Mouse (Mus musculus) limb, embryonic 14.5 days (tissue): ENCODE data around the gene Lrrc51. TPM values are rescaled to one million over a fixed set of nuclear protein-coding genes. Genes with fewer than 3 reads are reported as not detected.

Experiments
- ATAC-seq: fragments of 200-750 bp; cut with Nextera tagmentation; 2 replicates; pipeline ENCODE4 v1.8.0; 2017; ENCODE audit warnings: low read depth, moderate number of reproducible peaks, moderate TSS enrichment; ENCODE audit not compliant: low FRiP score
- DNase-seq: peaks from one replicate; pipeline ENCODE4 v3.0.0-alpha.2; 2015; ENCODE audit warnings: low spot score
- H3K27ac ChIP-seq: fragments of 300-500 bp; sonication (generic); replicated peaks from 2 replicates; pipeline ENCODE4 v1.5.1; 2014; ENCODE audit warnings: low read depth, mild to moderate bottlenecking, low read length, moderate library complexity, mixed read lengths
- H3K27me3 ChIP-seq: fragments of 300-500 bp; sonication (generic); 2 replicates; pipeline ENCODE4 v1.6.1; 2014; ENCODE audit warnings: low read length, mixed read lengths; ENCODE audit not compliant: control insufficient read depth, insufficient read depth
- H3K36me3 ChIP-seq: fragments of 300-500 bp; sonication (generic); 2 replicates; pipeline ENCODE4 v1.6.1; 2014; ENCODE audit warnings: mild to moderate bottlenecking, low read length, moderate library complexity, mixed read lengths; ENCODE audit not compliant: control insufficient read depth, insufficient read depth
- H3K4me1 ChIP-seq: fragments of 300-500 bp; sonication (generic); 2 replicates; pipeline ENCODE4 v1.6.1; 2014; ENCODE audit warnings: antibody characterized with exemption, low read length, mixed read lengths; ENCODE audit not compliant: control insufficient read depth, insufficient read depth
- H3K4me2 ChIP-seq: fragments of 300-500 bp; sonication (generic); replicated peaks from 2 replicates; pipeline ENCODE4 v1.6.1; 2014; ENCODE audit warnings: low read depth, mild to moderate bottlenecking, low read length, moderate library complexity; ENCODE audit not compliant: severe bottlenecking
- H3K4me3 ChIP-seq: fragments of 300-500 bp; sonication (generic); replicated peaks from 2 replicates; pipeline ENCODE4 v1.5.1; 2014; ENCODE audit warnings: low read length
- H3K9ac ChIP-seq: fragments of 300-500 bp; sonication (generic); 2 replicates; pipeline ENCODE4 v1.6.1; 2014; ENCODE audit warnings: mild to moderate bottlenecking, low read depth, low read length, moderate library complexity; ENCODE audit not compliant: severe bottlenecking
- H3K9me3 ChIP-seq: fragments of 300-500 bp; sonication (generic); 2 replicates; pipeline ENCODE4 v1.6.1; 2016; ENCODE audit warnings: low read length; ENCODE audit not compliant: control insufficient read depth
- POLR2A ChIP-seq: fragments of 200-500 bp; IDR thresholded peaks from 2 replicates; pipeline ENCODE4 v1.8.0; 2012; ENCODE audit warnings: inconsistent platforms, mild to moderate bottlenecking, moderate library complexity, borderline replicate concordance; ENCODE audit not compliant: insufficient read depth, insufficient read length; ENCODE audit errors: extremely low read depth
- WGBS: fragments of 180-500 bp; shearing (Covaris S2); extraction: QIAGEN DNeasy Blood & Tissue Kit; methylation state at CpG from one replicate; pipeline ENCODE4 v1.1.7; 2014; 5-methylcytosine and 5-hydroxymethylcytosine counted together
- polyA plus RNA-seq, 2 experiments: library from polyadenylated mRNA; depleted of rRNA in 1 of 2; stranded (reverse) in 1 of 2; unstranded in 1 of 2; fragments of >200 nt; fragmentation: Nextera tagmentation in 1 of 2; extraction: Ambion mirVana in 1 of 2; gene quantifications; 2 replicates each; pipeline versions ENCODE4 v1.2.1 to v1.2.3; 2012 to 2014

Gene Lrrc51
- polyA plus RNA-seq, 2 experiments = 7.5 to 11.7 TPM

DNA sequence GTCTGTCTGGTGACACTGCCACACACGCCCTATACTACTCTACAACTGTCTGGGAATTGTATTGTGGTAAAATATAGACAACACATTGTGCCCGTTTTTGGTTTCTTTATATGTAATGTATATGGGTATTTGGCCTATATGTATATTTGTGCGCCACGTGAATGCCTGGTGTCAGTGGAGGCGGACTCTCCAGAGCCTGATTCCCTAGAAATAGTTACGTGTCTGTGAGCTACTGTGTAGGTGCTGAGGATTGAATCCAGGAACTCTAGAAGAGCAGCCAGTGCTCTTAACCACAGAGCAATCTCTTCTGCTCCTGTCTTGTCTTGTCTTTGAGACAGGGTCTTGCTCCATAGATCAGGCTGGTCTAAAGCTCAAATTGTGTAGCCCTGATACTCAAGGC lies 47.4 kb downstream of the Lrrc51 start:
- Histone ChIP-seq H3K27ac (no peak overlapping the region), H3K9me3 (no peaks in the 10 kb centered on the region), H3K36me3 (no peaks in the 10 kb centered on the region), H3K4me3 (no peak overlapping the region), H3K9ac (no peak overlapping the region), H3K4me2 (no peak overlapping the region), H3K4me1 (no peaks in the 10 kb centered on the region), H3K27me3 (no peaks in the 10 kb centered on the region)
- WGBS = 82% methylated on average over 6 of the region's 6 CpGs
- no peak for ATAC-seq
- TF ChIP-seq POLR2A = no peak
- no peak for DNase-seq

DNA sequence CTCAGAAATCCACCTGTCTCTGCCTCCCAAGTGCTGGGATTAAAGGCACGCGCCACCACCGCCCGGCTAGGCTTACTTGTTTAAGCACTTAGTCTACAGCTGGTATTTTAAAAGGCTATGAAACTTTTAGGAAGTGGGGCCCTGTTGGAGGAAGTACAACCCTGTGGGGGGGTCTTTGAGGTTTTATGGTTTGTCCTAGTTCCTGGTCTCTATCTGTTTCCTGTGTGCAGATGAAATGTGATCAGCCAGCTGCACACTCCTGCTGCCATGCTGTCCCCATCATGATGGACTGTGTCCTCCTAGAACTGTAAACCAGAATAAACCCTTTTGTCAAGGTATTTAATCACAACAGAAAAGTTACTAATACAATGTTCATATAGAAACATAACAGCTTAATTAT lies 49.5 kb downstream of the Lrrc51 start:
- Histone ChIP-seq H3K4me2 (no peak overlapping the region), H3K9me3 (no peaks in the 10 kb centered on the region), H3K4me3 (no peak overlapping the region), H3K4me1 (no peaks in the 10 kb centered on the region), H3K36me3 (no peaks in the 10 kb centered on the region), H3K27ac (no peak overlapping the region), H3K27me3 (no peaks in the 10 kb centered on the region), H3K9ac (no peak overlapping the region)
- DNase-seq = no peak
- no peak for ATAC-seq
- TF ChIP-seq POLR2A = no peak
- 80% methylated on average over 4 of the region's 4 CpGs for WGBS

DNA sequence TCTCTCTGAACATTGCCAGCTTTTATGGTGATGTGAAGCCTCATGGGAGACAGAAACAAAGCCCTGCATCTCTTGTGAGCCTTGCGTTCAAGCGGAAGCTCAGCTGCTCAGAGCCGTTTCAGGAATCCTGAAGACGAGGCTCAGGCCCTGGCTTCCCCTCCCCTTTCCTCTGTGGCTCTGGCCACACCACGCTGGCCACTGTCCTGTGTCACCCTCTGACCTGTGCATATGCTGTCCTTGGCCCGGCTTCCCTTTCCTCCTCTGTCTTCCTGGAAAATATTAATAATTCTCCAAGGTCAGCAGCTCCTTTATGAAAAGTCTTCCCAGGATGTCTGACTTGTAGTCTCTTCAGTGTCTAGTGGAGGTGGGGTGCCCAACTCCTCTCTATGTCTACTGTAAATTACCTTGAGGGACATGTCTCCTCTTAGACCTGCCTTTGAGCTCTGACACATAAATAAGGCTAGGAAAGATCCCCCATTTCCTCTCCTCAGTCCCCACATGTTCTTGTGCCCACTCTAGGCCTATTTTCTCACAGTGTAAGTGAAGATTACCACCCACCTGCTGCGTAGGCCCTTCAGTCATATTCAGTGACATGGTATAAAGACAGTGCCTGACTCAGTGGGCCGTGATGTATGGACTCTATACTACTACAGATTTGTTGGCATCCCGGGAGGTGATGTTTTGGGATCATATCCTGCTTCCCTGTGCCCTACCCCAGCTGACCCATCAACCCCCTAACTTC lies 51.1 kb downstream of the Lrrc51 start:
- H3K27ac ChIP-seq = no peak overlapping the region
- H3K4me2 ChIP-seq = no peak overlapping the region
- H3K36me3 ChIP-seq = no peaks in the 10 kb centered on the region
- H3K27me3 ChIP-seq = no peaks in the 10 kb centered on the region
- no peaks in the 10 kb centered on the region for H3K9me3 ChIP-seq
- ATAC-seq (no peak), DNase-seq (no peak)
- no peak for TF ChIP-seq POLR2A
- no peak overlapping the region for H3K9ac ChIP-seq
- 76% methylated on average over 9 of the region's 9 CpGs for WGBS
- H3K4me1 ChIP-seq = no peaks in the 10 kb centered on the region
- no peak overlapping the region for H3K4me3 ChIP-seq

DNA sequence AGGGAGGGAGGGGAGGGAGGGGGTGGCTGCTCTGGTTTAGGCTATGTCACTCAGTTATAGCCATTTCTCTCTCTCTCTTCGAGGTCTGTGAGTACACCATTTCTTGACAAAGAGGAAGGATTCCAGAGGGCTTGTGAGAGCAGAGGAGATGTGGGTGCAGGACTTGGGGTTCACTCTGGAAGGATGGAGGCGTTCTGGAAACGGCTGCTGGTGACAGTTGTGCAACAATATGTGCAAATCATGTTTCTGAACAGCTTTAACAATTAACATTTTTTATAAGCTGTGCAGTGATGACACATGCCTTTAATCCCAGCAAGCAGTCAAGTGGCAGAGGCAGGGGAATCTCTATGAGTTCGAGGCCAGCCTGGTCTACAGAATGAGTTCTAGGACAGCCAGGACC lies 52.8 kb downstream of the Lrrc51 start:
- no peak for TF ChIP-seq POLR2A
- H3K9ac ChIP-seq = no peak overlapping the region
- WGBS = 68% methylated on average over 4 of the region's 4 CpGs
- H3K27me3 ChIP-seq = no peaks in the 10 kb centered on the region
- no peaks in the 10 kb centered on the region for H3K36me3 ChIP-seq
- H3K4me1 ChIP-seq = no peaks in the 10 kb centered on the region
- DNase-seq (no peak), ATAC-seq (no peak)
- no peak overlapping the region for H3K27ac ChIP-seq
- no peaks in the 10 kb centered on the region for H3K9me3 ChIP-seq
- H3K4me3 ChIP-seq = no peak overlapping the region
- no peak overlapping the region for H3K4me2 ChIP-seq

DNA sequence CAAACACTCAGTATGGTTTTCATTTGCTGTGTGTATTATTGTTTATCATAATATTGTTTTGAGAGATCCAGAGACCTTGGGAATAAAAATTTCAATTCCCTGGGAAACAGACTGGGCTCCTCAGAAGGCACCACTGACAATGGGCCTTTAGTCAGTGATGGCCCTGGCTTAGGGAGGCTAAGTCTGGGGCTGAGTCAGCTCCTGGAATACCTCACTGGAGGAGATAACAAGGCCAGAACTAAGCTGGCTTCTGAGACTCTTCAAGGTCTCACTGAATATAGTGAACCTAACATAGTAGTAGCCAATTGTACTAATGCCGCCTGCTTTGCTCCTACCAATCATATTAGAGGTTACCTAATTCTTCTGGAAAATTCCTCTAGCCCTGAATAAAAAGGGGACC lies 57.7 kb downstream of the Lrrc51 start:
- Histone ChIP-seq H3K9me3 (no peaks in the 10 kb centered on the region), H3K9ac (no peak overlapping the region), H3K4me1 (no peaks in the 10 kb centered on the region), H3K27ac (no peak overlapping the region), H3K27me3 (no peaks in the 10 kb centered on the region), H3K4me3 (no peak overlapping the region), H3K36me3 (no peaks in the 10 kb centered on the region), H3K4me2 (no peak overlapping the region)
- DNase-seq = no peak
- no peak for ATAC-seq
- no peak for TF ChIP-seq POLR2A
- WGBS = 89% methylated on average over 1 of the region's 1 CpGs
